Mouse (Mus musculus) MEL (cell line): ENCODE data around the gene BC024978. TPM values are rescaled to one million over a fixed set of nuclear protein-coding genes. Genes with fewer than 3 reads are reported as not detected.
A peak's percentile ranks its signal among the peaks of the same experiment; 100 is the strongest.

Experiments used
- DNase-seq: peaks from one replicate; pipeline ENCODE4 v3.0.0; 2011; ENCODE audit warnings: low read depth, low spot score
- H3K27ac ChIP-seq: 2 replicates; pipeline ENCODE4 v1.5.1; 2012; ENCODE audit warnings: low read depth, mild to moderate bottlenecking, control low read depth, low read length, moderate library complexity; ENCODE audit not compliant: control insufficient read depth
- H3K27me3 ChIP-seq, 2 experiments: fragments of 150-350 bp in 1 of 2; sonication (generic) in 1 of 2; 2 replicates each; pipeline ENCODE4 v1.6.1; 2012; ENCODE audit warnings: low read length in 2 of 2, mild to moderate bottlenecking in 2 of 2, improper control_type of control experiment in 1 of 2, moderate library complexity in 1 of 2; ENCODE audit not compliant: insufficient read depth in 2 of 2, control insufficient read depth in 1 of 2
- H3K36me3 ChIP-seq, 2 experiments: 2 replicates each; pipeline ENCODE4 v1.6.1; 2012 to 2014; ENCODE audit warnings: low read length in 2 of 2, improper control_type of control experiment in 1 of 2, inconsistent platforms in 1 of 2, mild to moderate bottlenecking in 1 of 2; ENCODE audit not compliant: insufficient read depth in 2 of 2, control insufficient read depth in 1 of 2
- H3K4me1 ChIP-seq, 2 experiments: fragments of 150-350 bp in 1 of 2; sonication (generic) in 1 of 2; 2 replicates each; pipeline ENCODE4 v1.6.1; 2012; ENCODE audit warnings: low read length in 2 of 2, improper control_type of control experiment in 1 of 2, mild to moderate bottlenecking in 1 of 2; ENCODE audit not compliant: insufficient read depth in 2 of 2, control insufficient read depth in 1 of 2
- H3K4me3 ChIP-seq, 2 experiments: fragments of 150-350 bp in 1 of 2; sonication (generic) in 1 of 2; 2 replicates each; pipeline ENCODE4 v1.5.1; 2012; ENCODE audit warnings: low read depth in 2 of 2, low read length in 2 of 2, mild to moderate bottlenecking in 2 of 2, moderate library complexity in 2 of 2, control low read depth in 1 of 2, improper control_type of control experiment in 1 of 2; ENCODE audit not compliant: control insufficient read depth in 1 of 2, insufficient read depth in 1 of 2
- H3K79me2 ChIP-seq: 2 replicates; pipeline ENCODE4 v1.6.1; 2012; ENCODE audit warnings: mild to moderate bottlenecking, low read length, moderate library complexity; ENCODE audit not compliant: control insufficient read depth, poor library complexity, insufficient read depth
- H3K9ac ChIP-seq: 2 replicates; pipeline ENCODE4 v1.6.1; 2012; ENCODE audit warnings: low read depth, mild to moderate bottlenecking, control low read depth, low read length, moderate library complexity; ENCODE audit not compliant: control insufficient read depth, poor library complexity, severe bottlenecking
- H3K9me3 ChIP-seq: fragments of 150-350 bp; sonication (generic); replicated peaks from 2 replicates; pipeline ENCODE4 v1.6.1; 2012; ENCODE audit warnings: mild to moderate bottlenecking, low read length, improper control_type of control experiment, moderate library complexity; ENCODE audit not compliant: insufficient read depth
- CHD1 ChIP-seq: IDR thresholded peaks from 2 replicates; pipeline ENCODE4 v1.6.1; 2012; ENCODE audit warnings: low read depth, mild to moderate bottlenecking, inconsistent platforms, low read length, improper control_type of control experiment
- CHD2 ChIP-seq: IDR thresholded peaks from 2 replicates; pipeline ENCODE4 v1.6.1; 2011; ENCODE audit warnings: low read length, improper control_type of control experiment
- ELF1 ChIP-seq: IDR thresholded peaks from 2 replicates; pipeline ENCODE4 v1.6.1; 2014; ENCODE audit warnings: low read depth, mild to moderate bottlenecking, inconsistent platforms, low read length, improper control_type of control experiment, moderate library complexity
- EP300 ChIP-seq, 2 experiments: IDR thresholded peaks; 2 replicates each; pipeline ENCODE4 v1.6.1; 2011; ENCODE audit warnings: improper control_type of control experiment in 2 of 2, low read length in 2 of 2, low read depth in 1 of 2, mild to moderate bottlenecking in 1 of 2
- HCFC1 ChIP-seq: IDR thresholded peaks from 2 replicates; pipeline ENCODE4 v1.6.1; 2012; ENCODE audit warnings: low read depth, mild to moderate bottlenecking, inconsistent platforms, low read length, improper control_type of control experiment, moderate library complexity
- KAT2A ChIP-seq: conservative IDR thresholded peaks from 2 replicates; pipeline ENCODE4 v1.6.1; 2012; ENCODE audit warnings: low read depth, low read length, improper control_type of control experiment, inconsistent platforms
- MAX ChIP-seq: IDR thresholded peaks from 2 replicates; pipeline ENCODE4 v1.6.1; 2011; ENCODE audit warnings: low read length, improper control_type of control experiment
- MXI1 ChIP-seq: IDR thresholded peaks from 2 replicates; pipeline ENCODE4 v1.6.1; 2011; ENCODE audit warnings: mild to moderate bottlenecking, low read depth, low read length, improper control_type of control experiment
- MYB ChIP-seq: IDR thresholded peaks from 2 replicates; pipeline ENCODE4 v1.6.1; 2011; ENCODE audit warnings: mild to moderate bottlenecking, low read depth, low read length, improper control_type of control experiment
- POLR2AphosphoS2 ChIP-seq: IDR thresholded peaks from 2 replicates; pipeline ENCODE4 v1.6.1; 2011; ENCODE audit warnings: low read length, improper control_type of control experiment
- POLR2AphosphoS5 ChIP-seq: IDR thresholded peaks from 2 replicates; pipeline ENCODE4 v1.6.1; 2012; ENCODE audit warnings: low read depth, borderline replicate concordance, mild to moderate bottlenecking, inconsistent platforms, low read length, moderate library complexity, mixed read lengths
- RAD21 ChIP-seq: IDR thresholded peaks from 2 replicates; pipeline ENCODE4 v1.6.1; 2011; ENCODE audit warnings: mild to moderate bottlenecking, low read depth, low read length, improper control_type of control experiment
- RCOR1 ChIP-seq: IDR thresholded peaks from 2 replicates; pipeline ENCODE4 v1.6.1; 2012; ENCODE audit warnings: low read depth, mild to moderate bottlenecking, inconsistent platforms, low read length, improper control_type of control experiment
- TAL1 ChIP-seq: IDR thresholded peaks from 2 replicates; pipeline ENCODE4 v1.6.1; 2012; ENCODE audit warnings: mild to moderate bottlenecking, inconsistent platforms, low read length, moderate library complexity, mixed read lengths
- TCF12 ChIP-seq: IDR thresholded peaks from 2 replicates; pipeline ENCODE4 v1.6.1; 2014; ENCODE audit warnings: low read depth, mild to moderate bottlenecking, inconsistent platforms, low read length, improper control_type of control experiment, moderate library complexity
- USF1 ChIP-seq: IDR thresholded peaks from 2 replicates; pipeline ENCODE4 v1.6.1; 2014; ENCODE audit warnings: low read depth, mild to moderate bottlenecking, inconsistent platforms, low read length, improper control_type of control experiment, moderate library complexity
- ZKSCAN1 ChIP-seq: IDR thresholded peaks from 2 replicates; pipeline ENCODE4 v1.6.1; 2012; ENCODE audit warnings: low read depth, mild to moderate bottlenecking, inconsistent platforms, low read length, improper control_type of control experiment, moderate library complexity
- ZMIZ1 ChIP-seq: IDR thresholded peaks from 2 replicates; pipeline ENCODE4 v1.6.1; 2012; ENCODE audit warnings: low read depth, mild to moderate bottlenecking, inconsistent platforms, low read length, improper control_type of control experiment, moderate library complexity
- ZNF384 ChIP-seq: IDR thresholded peaks from 2 replicates; pipeline ENCODE4 v1.6.1; 2012; ENCODE audit warnings: low read depth, mild to moderate bottlenecking, inconsistent platforms, low read length, improper control_type of control experiment
- polyA plus RNA-seq, 2 experiments: library from polyadenylated mRNA; stranded (reverse) in 1 of 2; unstranded in 1 of 2; fragments of >175 nt in 1 of 2; fragments of >200 nt in 1 of 2; gene quantifications; 2 replicates each; pipeline versions ENCODE4 v1.2.1 to v1.2.4; 2012; ENCODE audit warnings: low replicate concordance in 2 of 2, low read depth in 1 of 2; ENCODE audit not compliant: insufficient read length in 2 of 2, insufficient read depth in 1 of 2, missing spikeins in 1 of 2
- total RNA-seq: library from RNA; depleted of rRNA; stranded (reverse); fragments of 300-350 nt; gene quantifications from 2 replicates; pipeline ENCODE4 v1.2.3, GENCODE M21; 2012

The BC024978 gene
- total and polyA plus RNA-seq, 3 experiments, result 2.1 to 7.1 TPM; not detected in 1

- TF ChIP-seq CHD1, result peak; percentile 76; the same call in 1 of the 2 replicates
- no peak for TF ChIP-seq POLR2AphosphoS5
- peak; percentile 12; the same call in 1 of the 2 replicates for TF ChIP-seq TAL1
- TF ChIP-seq HCFC1, result no peak
- TF ChIP-seq ZMIZ1, result no peak
- TF ChIP-seq MYB, result 0 out of 2 replicates have a peak, but pooled peaks have one; percentile 13
- 0 out of 2 replicates have a peak, but pooled peaks have one; percentile 27 for TF ChIP-seq RCOR1
- peak; percentile 73 for TF ChIP-seq MXI1
- TF ChIP-seq ZKSCAN1, result no peak
- no peak for TF ChIP-seq CHD2
- no peak for TF ChIP-seq ZNF384
- no peak for TF ChIP-seq POLR2AphosphoS2
- TF ChIP-seq MAX, result peak; percentile 47; the same call in 1 of the 2 replicates
- no peak for TF ChIP-seq KAT2A
- TF ChIP-seq TCF12, result no peak
- 0 out of 2 replicates have a peak, but pooled peaks have one; percentile 14 for TF ChIP-seq ELF1
- TF ChIP-seq RAD21, result no peak
- TF ChIP-seq USF1, result peak; percentile 61; the same call in 1 of the 2 replicates
- TF ChIP-seq, all 39 proteins: peak for 13
Observed at GRCm38 (mm10) chr7:27257046-27257851, 61.7 kb downstream of the BC024978 start (continued).

- H3K9ac ChIP-seq, result peak overlapping the region; percentile 79
- H3K4me3 ChIP-seq, result peak overlapping the region; percentile 78 to 92
- H3K4me1 ChIP-seq, result peaks cover 13 to 44% of the 10 kb centered on the region in 2 experiments
- H3K27ac ChIP-seq, result peak overlapping the region; percentile 88
- DNase-seq, result no peak
- no peaks in the 10 kb centered on the region; the same call in 1 of the 2 replicates for H3K79me2 ChIP-seq
- no peaks in the 10 kb centered on the region for H3K27me3 ChIP-seq
- TF ChIP-seq TCF12 (0 out of 2 replicates have a peak, but pooled peaks have one; percentile 5), EP300 (IDR thresholded peaks at IDR 0.05; ENCODE audit: low read depth in 1 of 2, low read length in 2 of 2) (no peak)
- peaks cover 0 to 32% of the 10 kb centered on the region in 2 experiments; a peak in 2 of 4 replicates for H3K36me3 ChIP-seq
- H3K9me3 ChIP-seq, result no peaks in the 10 kb centered on the region
Observed at GRCm38 (mm10) chr7:27257852-27258204, 62.2 kb downstream of the BC024978 start.
